ENCODE assay signal across 9 mouse cellular contexts in genomic region chr12:108338572-108339190, GRCm38 (mm10). TPM values are rescaled to one million over a fixed set of nuclear protein-coding genes. Genes with fewer than 3 reads are reported as not detected.
DNase-seq lines count a peak whose midpoint lies in the region; ATAC-seq and TF ChIP-seq lines count a peak whose summit lies in the region.
"Had no signal": no experiment of that assay in that cellular context is flagged by ENCODE, and none has a peak within 500 bp of the region (broad histone marks: within the 10 kb centered on the region; RNA-seq: fewer than 3 reads in every experiment).

No protein-coding gene starts in this region.

- no peak for ATAC-seq in megakaryocyte-erythroid progenitor cell, adult 5-6 weeks (replicated peaks; ENCODE audit: low FRiP score, low TSS enrichment, poor library complexity, severe bottlenecking)

- TF ChIP-seq CTCF in heart, adult 2 months (IDR thresholded peaks at IDR 0.05): peak; percentile 78
- TF ChIP-seq CTCF in olfactory bulb, adult 2 months (IDR thresholded peaks at IDR 0.05; ENCODE audit: insufficient read depth, low read depth, low read length): peak; percentile 75

- no peak overlapping the region for H3K9ac ChIP-seq in heart, adult 2 months (ENCODE audit: low read depth, low read length)
- H3K9ac ChIP-seq: limb, embryonic 15.5 days had no signal

- no peak overlapping the region for H3K4me3 ChIP-seq in heart, adult 2 months
- H3K4me3 ChIP-seq in olfactory bulb, adult 2 months (ENCODE audit: insufficient read depth, low read depth, low read length): no peak overlapping the region
- H3K4me3 ChIP-seq: limb, embryonic 15.5 days had no signal

- no peak for TF ChIP-seq POLR2A in heart, adult 2 months (IDR thresholded peaks at IDR 0.05; ENCODE audit: insufficient read depth, low read depth, low read length)
- TF ChIP-seq POLR2A in olfactory bulb, adult 2 months (IDR thresholded peaks at IDR 0.05; ENCODE audit: insufficient read depth, low read depth, low read length): no peak

- WGBS in heart, adult 2 months: 32% methylated on average over 14 of the region's 14 CpGs
- 28% methylated on average over 14 of the region's 14 CpGs for WGBS in olfactory bulb, adult 2 months

- no peaks in the 10 kb centered on the region for H3K79me2 ChIP-seq in heart, adult 2 months (replicated peaks; ENCODE audit: control insufficient read depth, insufficient read depth, low read length)

- H3K36me3 ChIP-seq in heart, adult 2 months (ENCODE audit: control insufficient read depth, insufficient read depth, low read length): no peaks in the 10 kb centered on the region
- H3K36me3 ChIP-seq: limb, embryonic 15.5 days had no signal

- no peaks in the 10 kb centered on the region for H3K27me3 ChIP-seq in heart, adult 2 months (ENCODE audit: control insufficient read depth, insufficient read depth, low read length)

- TF ChIP-seq EP300 in heart, adult 2 months (IDR thresholded peaks at IDR 0.05; ENCODE audit: insufficient read depth, low read depth, low read length): peak; percentile 53; the same call in 1 of the 2 replicates

- no peak overlapping the region for H3K27ac ChIP-seq in heart, adult 2 months
- no peak overlapping the region for H3K27ac ChIP-seq in olfactory bulb, adult 2 months (ENCODE audit: insufficient read depth, low read depth, low read length)
- H3K27ac ChIP-seq: limb, embryonic 15.5 days had no signal

- no peaks in the 10 kb centered on the region for H3K4me1 ChIP-seq in heart, adult 2 months (ENCODE audit: control insufficient read depth, insufficient read depth, low read length)
- H3K4me1 ChIP-seq in olfactory bulb, adult 2 months (ENCODE audit: control insufficient read depth, insufficient read depth, low read length): peaks cover 24% of the 10 kb centered on the region

- intact Hi-C loops in heart, adult 2 months (cut with DNase I): no loop called here

- DNase-seq in heart, adult 2 months: peak; percentile 23 to 52
- no peak for DNase-seq in heart, adult 8-10 months (ENCODE audit: low spot score)
- DNase-seq in urinary bladder, postnatal 14 days (ENCODE audit: low spot score): peak; percentile 45
- no peak for DNase-seq in urinary bladder, postnatal 10 days (ENCODE audit: low spot score)
- peak; percentile 70 for DNase-seq in embryo, embryonic 9.5 days (ENCODE audit: extremely low spot score)
- DNase-seq in kidney, postnatal 25 days: peak; percentile 57 to 60

RNA-seq across cellular contexts. Expression of gene Cyp46a1, which starts 4.5 kb away (rescaled TPM):
- under 1 TPM; 0.41 to 0.47 TPM for total RNA-seq in heart, adult 2 months (2021)
- 1.3 and 1.8 TPM in 2 replicates for polyA plus RNA-seq in heart, adult 2 months (2012; rRNA removed)
- under 1 TPM; 0.33 to 1.00 (median 0.66) TPM for total RNA-seq in heart, adult 8-10 months (2022)
- not detected in 2 replicates for polyA plus RNA-seq in olfactory bulb, adult 2 months (2012; ENCODE audit: insufficient read depth, insufficient read length, low replicate concordance, missing spikeins)
- total RNA-seq in megakaryocyte-erythroid progenitor cell, adult 5-6 weeks (2014; fragmentation: Nextera tagmentation): 1.0 TPM in 1 of 2 replicates, not detected in the other
- total RNA-seq in megakaryocyte-erythroid progenitor cell, adult 5-6 weeks (2017): 0.23 TPM in 1 of 2 replicates, not detected in the other

RNA-seq across cellular contexts. Expression of gene Eml1, which starts 32.1 kb away (rescaled TPM):
- 10 to 100 TPM; 73.5 to 84.7 TPM for total RNA-seq in heart, adult 2 months (2021)
- polyA plus RNA-seq in heart, adult 2 months (2012; rRNA removed): 68.7 and 112 TPM in 2 replicates
- 10 to 100 TPM; 65.1 to 92.0 (median 80.7) TPM for total RNA-seq in heart, adult 8-10 months (2022)
- not detected in 2 replicates for polyA plus RNA-seq in olfactory bulb, adult 2 months (2012; ENCODE audit: insufficient read depth, insufficient read length, low replicate concordance, missing spikeins)
- total RNA-seq in megakaryocyte-erythroid progenitor cell, adult 5-6 weeks (2014; fragmentation: Nextera tagmentation): not detected in 2 replicates
- total RNA-seq in megakaryocyte-erythroid progenitor cell, adult 5-6 weeks (2017): not detected in 2 replicates

RNA-seq across cellular contexts. Expression of gene Hhipl1, which starts 32.6 kb away (rescaled TPM):
- 1 to 10 TPM; 1.2 to 1.5 TPM for total RNA-seq in heart, adult 2 months (2021)
- polyA plus RNA-seq in heart, adult 2 months (2012; rRNA removed): 1.6 and 1.8 TPM in 2 replicates
- total RNA-seq in heart, adult 8-10 months (2022): 1 to 10 TPM; 1.2 to 2.0 (median 1.5) TPM
- not detected in 2 replicates for polyA plus RNA-seq in olfactory bulb, adult 2 months (2012; ENCODE audit: insufficient read depth, insufficient read length, low replicate concordance, missing spikeins)
- total RNA-seq in megakaryocyte-erythroid progenitor cell, adult 5-6 weeks (2014; fragmentation: Nextera tagmentation): not detected in 2 replicates
- not detected in 2 replicates for total RNA-seq in megakaryocyte-erythroid progenitor cell, adult 5-6 weeks (2017)

Comparison
In these comparisons a context has a peak if more than half of its experiments do, and no peak if none do; other contexts are left out.
1. DNase-seq: peak in heart, adult 2 months (2 of 2), urinary bladder, postnatal 14 days (single experiment), embryo, embryonic 9.5 days (single experiment) and kidney, postnatal 25 days (2 of 2); none in heart, adult 8-10 months (single experiment) and urinary bladder, postnatal 10 days (single experiment).
2. RNA of gene Eml1, which starts 32.1 kb away (total RNA-seq): 65.1 to 92.0 TPM in heart, adult 8-10 months and 73.5 to 84.7 TPM in heart, adult 2 months; not detected in megakaryocyte-erythroid progenitor cell, adult 5-6 weeks; every median in the first group is over 10 times any median in the second.